Mouse (Mus musculus) ES-Bruce4 (cell line): ENCODE results near the gene Sap25. TPM values are rescaled to one million over a fixed set of nuclear protein-coding genes. Genes with fewer than 3 reads are reported as not detected.

Experiments
- H3K27ac ChIP-seq: 2 replicates; pipeline ENCODE4 v1.5.1; 2012; ENCODE audit warnings: low read length, inconsistent platforms; ENCODE audit not compliant: insufficient read depth
- H3K27me3 ChIP-seq: 2 replicates; pipeline ENCODE4 v1.6.1; 2012; ENCODE audit warnings: mild to moderate bottlenecking, low read length, inconsistent platforms; ENCODE audit not compliant: control insufficient read depth, poor library complexity, insufficient read depth, severe bottlenecking
- H3K36me3 ChIP-seq: 2 replicates; pipeline ENCODE4 v1.6.1; 2012; ENCODE audit warnings: inconsistent platforms, mild to moderate bottlenecking, low read length, moderate library complexity; ENCODE audit not compliant: control insufficient read depth, poor library complexity, insufficient read depth, severe bottlenecking
- H3K4me1 ChIP-seq: one replicate; pipeline ENCODE4 v1.8.1; 2011; ENCODE audit warnings: low read length; ENCODE audit not compliant: control insufficient read depth, insufficient read depth
- H3K4me3 ChIP-seq: 2 replicates; pipeline ENCODE4 v1.5.1; 2011; ENCODE audit warnings: low read depth, mild to moderate bottlenecking, low read length
- H3K9ac ChIP-seq: 2 replicates; pipeline ENCODE4 v1.6.1; 2012; ENCODE audit warnings: low read depth, mild to moderate bottlenecking, inconsistent platforms; ENCODE audit not compliant: poor library complexity, severe bottlenecking
- H3K9me3 ChIP-seq: replicated peaks from 2 replicates; pipeline ENCODE4 v1.6.1; 2012; ENCODE audit warnings: mild to moderate bottlenecking, low read length, inconsistent platforms; ENCODE audit not compliant: control insufficient read depth, poor library complexity, insufficient read depth, severe bottlenecking
- CTCF ChIP-seq: IDR thresholded peaks from one replicate; pipeline ENCODE4 v1.8.1; 2011; ENCODE audit warnings: low read depth, low read length
- EP300 ChIP-seq: IDR thresholded peaks from 2 replicates; pipeline ENCODE4 v1.6.1; 2011; ENCODE audit warnings: low read depth, low read length; ENCODE audit not compliant: insufficient read depth
- POLR2A ChIP-seq: IDR thresholded peaks from one replicate; pipeline ENCODE4 v1.8.1; 2011; ENCODE audit warnings: low read length; ENCODE audit not compliant: insufficient read depth
- polyA plus RNA-seq: library from polyadenylated mRNA; stranded (reverse); fragments of >200 nt; gene quantifications from 2 replicates; pipeline ENCODE4 v1.2.4, GENCODE M21; 2011; ENCODE audit warnings: low read depth; ENCODE audit not compliant: missing spikeins, insufficient read depth, insufficient read length

Sap25 gene
- polyA plus RNA-seq, 1 experiment: 7.9 TPM

GRCm38 (mm10) chr5:137642886-137643285 is 1.8 kb downstream of the Sap25 start:
- H3K9ac ChIP-seq: no peak overlapping the region
- no peak overlapping the region for H3K27ac ChIP-seq
- TF ChIP-seq POLR2A (no peak), CTCF (no peak), EP300 (no peak)
- no peak overlapping the region for H3K4me3 ChIP-seq
- no peaks in the 10 kb centered on the region for H3K9me3 ChIP-seq
- peaks cover 17% of the 10 kb centered on the region for H3K36me3 ChIP-seq
- H3K4me1 ChIP-seq: no peaks in the 10 kb centered on the region
- H3K27me3 ChIP-seq: no peaks in the 10 kb centered on the region

- peak overlapping the region; percentile 35 for H3K9ac ChIP-seq
- H3K36me3 ChIP-seq: peaks cover 5% of the 10 kb centered on the region; the same call in 1 of the 2 replicates
- H3K4me3 ChIP-seq: peak overlapping the region; percentile 41
- TF ChIP-seq POLR2A: no peak
- no peak for TF ChIP-seq EP300
- no peak for TF ChIP-seq CTCF
- no peak overlapping the region for H3K27ac ChIP-seq
- H3K4me1 ChIP-seq: no peaks in the 10 kb centered on the region
- no peaks in the 10 kb centered on the region for H3K9me3 ChIP-seq
- H3K27me3 ChIP-seq: no peaks in the 10 kb centered on the region
Observed at GRCm38 (mm10) chr5:137644484-137644883, 3.4 kb downstream of the Sap25 start.

- H3K27me3 ChIP-seq: no peaks in the 10 kb centered on the region
- no peak for TF ChIP-seq POLR2A
- TF ChIP-seq EP300: no peak
- no peak for TF ChIP-seq CTCF
Observed at GRCm38 (mm10) chr5:137645091-137645651, 4.0 kb downstream of the Sap25 start.

GRCm38 (mm10) chr5:137645652-137646091 is 4.5 kb downstream of the Sap25 start, which contains the start of gene Irs3:
Gene Irs3, minus strand, starts transcription at chr5:137645714.
- H3K4me1 ChIP-seq: no peaks in the 10 kb centered on the region
- H3K9ac ChIP-seq: peak within 1 kb of the TSS; percentile 35
- H3K27me3 ChIP-seq: no peaks in the 10 kb centered on the region
- peak within 1 kb of the TSS; percentile 41 for H3K4me3 ChIP-seq
- H3K9me3 ChIP-seq: no peaks in the 10 kb centered on the region
- H3K27ac ChIP-seq: no peak within 1 kb of the TSS
- no peaks in the 10 kb centered on the region for H3K36me3 ChIP-seq
- TF ChIP-seq POLR2A (no peak), EP300 (no peak), CTCF (no peak)

More at GRCm38 (mm10) chr5:137645091-137645651, 4.0 kb downstream of the Sap25 start:
- Histone ChIP-seq H3K4me3 (peak overlapping the region; percentile 41), H3K27ac (no peak overlapping the region), H3K36me3 (peaks cover 1% of the 10 kb centered on the region; the same call in 1 of the 2 replicates), H3K9me3 (no peaks in the 10 kb centered on the region), H3K9ac (peak overlapping the region; percentile 35), H3K4me1 (no peaks in the 10 kb centered on the region)

GRCm38 (mm10) chr5:137647827-137648601 is 6.9 kb downstream of the Sap25 start:
- Histone ChIP-seq H3K27ac (no peak overlapping the region), H3K4me3 (no peak overlapping the region), H3K27me3 (no peaks in the 10 kb centered on the region), H3K36me3 (peaks cover 4% of the 10 kb centered on the region; the same call in 1 of the 2 replicates), H3K9ac (no peak overlapping the region), H3K4me1 (no peaks in the 10 kb centered on the region), H3K9me3 (no peaks in the 10 kb centered on the region)
- TF ChIP-seq CTCF (no peak), EP300 (no peak), POLR2A (no peak)
